Mouse (Mus musculus): ENCODE measurements around the gene Dld. TPM values are rescaled to one million over a fixed set of nuclear protein-coding genes. Genes with fewer than 3 reads are reported as not detected.

Dld gene
- total RNA-seq, 2 experiments from 2014 or later, result 106 to 108 TPM

- TF ChIP-seq CTCF (conservative IDR thresholded peaks at IDR 0.05), result no peak
- Histone ChIP-seq H3K27ac (no peak overlapping the region), H3K4me3 (no peak overlapping the region)
- DNase-seq (ENCODE audit: low spot score in 2 of 2), result no peak
Observed at GRCm38 (mm10) chr12:31317670-31318408, 33.4 kb downstream of the Dld start.

- H3K27ac ChIP-seq, result no peak overlapping the region
- DNase-seq (ENCODE audit: low spot score in 2 of 2), result no peak
Observed at GRCm38 (mm10) chr12:31315961-31316360, 35.3 kb downstream of the Dld start.

GRCm38 (mm10) chr12:31314310-31314709 lies 36.9 kb downstream of the Dld start:
- TF ChIP-seq CTCF (conservative IDR thresholded peaks at IDR 0.05), result no peak
- Histone ChIP-seq H3K4me3 (no peak overlapping the region), H3K27ac (no peak overlapping the region)
- DNase-seq (ENCODE audit: low spot score in 2 of 2), result no peak

More at GRCm38 (mm10) chr12:31315961-31316360, 35.3 kb downstream of the Dld start:
- H3K4me3 ChIP-seq, result no peak overlapping the region
- no peak for TF ChIP-seq CTCF (conservative IDR thresholded peaks at IDR 0.05)

- Histone ChIP-seq H3K4me3 (no peak overlapping the region), H3K27ac (no peak overlapping the region)
- DNase-seq (ENCODE audit: low spot score in 2 of 2), result no peak
- no peak for TF ChIP-seq CTCF (conservative IDR thresholded peaks at IDR 0.05)
Observed at GRCm38 (mm10) chr12:31313136-31313535, 38.1 kb downstream of the Dld start.

- no peak overlapping the region for H3K4me3 ChIP-seq
- no peak for TF ChIP-seq CTCF (conservative IDR thresholded peaks at IDR 0.05)
- no peak overlapping the region for H3K27ac ChIP-seq
- no peak for DNase-seq (ENCODE audit: low spot score in 2 of 2)
Observed at GRCm38 (mm10) chr12:31312281-31312680, 39.0 kb downstream of the Dld start.

- Histone ChIP-seq H3K4me3 (no peak overlapping the region), H3K27ac (no peak overlapping the region)
- DNase-seq (ENCODE audit: low spot score in 2 of 2), result no peak
- no peak for TF ChIP-seq CTCF (conservative IDR thresholded peaks at IDR 0.05)
Observed at GRCm38 (mm10) chr12:31311671-31312265, 39.5 kb downstream of the Dld start.

GRCm38 (mm10) chr12:31310687-31311086 lies 40.6 kb downstream of the Dld start:
- no peak for TF ChIP-seq CTCF (conservative IDR thresholded peaks at IDR 0.05)
- Histone ChIP-seq H3K27ac (no peak overlapping the region), H3K4me3 (no peak overlapping the region)
- no peak for DNase-seq (ENCODE audit: low spot score in 2 of 2)

GRCm38 (mm10) chr12:31307756-31308155 lies 43.5 kb downstream of the Dld start:
- Histone ChIP-seq H3K27ac (no peak overlapping the region), H3K4me3 (no peak overlapping the region)
- no peak for TF ChIP-seq CTCF (conservative IDR thresholded peaks at IDR 0.05)
- DNase-seq (ENCODE audit: low spot score in 2 of 2), result no peak

- no peak for TF ChIP-seq CTCF (conservative IDR thresholded peaks at IDR 0.05)
Observed at GRCm38 (mm10) chr12:31307011-31307410, 44.2 kb downstream of the Dld start.

GRCm38 (mm10) chr12:31306075-31306675 lies 45.1 kb downstream of the Dld start:
- no peak overlapping the region for H3K4me3 ChIP-seq
- DNase-seq (ENCODE audit: low spot score in 2 of 2), result no peak
- no peak for TF ChIP-seq CTCF (conservative IDR thresholded peaks at IDR 0.05)
- no peak overlapping the region for H3K27ac ChIP-seq

More at GRCm38 (mm10) chr12:31307011-31307410, 44.2 kb downstream of the Dld start:
- no peak overlapping the region for H3K4me3 ChIP-seq
- DNase-seq (ENCODE audit: low spot score in 2 of 2), result no peak
- no peak overlapping the region for H3K27ac ChIP-seq

GRCm38 (mm10) chr12:31302766-31303511 lies 48.3 kb downstream of the Dld start:
- no peak for DNase-seq (ENCODE audit: low spot score in 2 of 2)
- Histone ChIP-seq H3K4me3 (no peak overlapping the region), H3K27ac (no peak overlapping the region)
- no peak for TF ChIP-seq CTCF (conservative IDR thresholded peaks at IDR 0.05)

GRCm38 (mm10) chr12:31302266-31302665 lies 49.0 kb downstream of the Dld start:
- no peak overlapping the region for H3K4me3 ChIP-seq
- no peak for DNase-seq (ENCODE audit: low spot score in 2 of 2)
- TF ChIP-seq CTCF (conservative IDR thresholded peaks at IDR 0.05), result no peak
- no peak overlapping the region for H3K27ac ChIP-seq

GRCm38 (mm10) chr12:31300276-31300675 lies 51.0 kb downstream of the Dld start:
- no peak for TF ChIP-seq CTCF (conservative IDR thresholded peaks at IDR 0.05)
- H3K27ac ChIP-seq, result no peak overlapping the region
- H3K4me3 ChIP-seq, result no peak overlapping the region
- no peak for DNase-seq (ENCODE audit: low spot score in 2 of 2)
